Mouse (Mus musculus) layer of hippocampus, adult 8-10 months (tissue): ENCODE results near the gene Maf. TPM values are rescaled to one million over a fixed set of nuclear protein-coding genes. Genes with fewer than 3 reads are reported as not detected.
A peak's percentile ranks its signal among the peaks of the same experiment; 100 is the strongest.

Experiments
- DNase-seq, 2 experiments: peaks; one replicate each; pipeline ENCODE4 v3.0.0; 2022; ENCODE audit warnings: low spot score in 2 of 2
- total RNA-seq, 4 experiments: library from RNA; stranded (reverse); gene quantifications; 2 replicates each; pipeline ENCODE4 v1.2.4; 2022

Gene Maf
- total RNA-seq, result 10 to 100 TPM; 16.0 to 20.7 (median 18.6) TPM

- peak; percentile 63 to 65 for DNase-seq
Observed at GRCm38 (mm10) chr8:115707731-115708590, at the start of gene Maf. TSS of gene Maf (minus strand) at chr8:115707794.

- DNase-seq, result no peak
Observed at GRCm38 (mm10) chr8:115756965-115757364, 49.4 kb upstream of the Maf start.

GRCm38 (mm10) chr8:115756027-115756426 is 48.4 kb upstream of the Maf start:
- no peak for DNase-seq

GRCm38 (mm10) chr8:115754694-115755093 is 47.1 kb upstream of the Maf start:
- no peak for DNase-seq

DNA sequence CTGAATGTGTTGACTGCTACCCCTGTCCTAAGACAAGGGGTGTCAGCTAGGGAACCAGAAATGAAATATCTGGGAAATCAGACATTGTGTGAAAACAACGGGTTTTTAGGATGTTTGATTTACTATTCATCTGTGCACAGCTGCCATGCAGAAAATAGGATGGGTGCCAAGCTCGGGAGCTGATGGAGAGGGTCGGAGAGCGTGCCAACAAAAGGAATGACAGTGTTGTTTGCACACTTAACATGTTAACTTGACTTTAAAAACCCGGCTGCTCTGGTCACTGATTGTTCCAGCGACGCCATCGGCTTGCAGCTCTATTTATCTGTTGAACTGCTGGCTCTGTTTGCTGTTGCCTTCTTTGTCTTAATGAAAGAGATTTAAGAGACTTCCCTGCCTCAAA is 46.2 kb upstream of the Maf start:
- no peak for DNase-seq

GRCm38 (mm10) chr8:115747426-115747825 is 39.8 kb upstream of the Maf start:
- no peak for DNase-seq

DNA sequence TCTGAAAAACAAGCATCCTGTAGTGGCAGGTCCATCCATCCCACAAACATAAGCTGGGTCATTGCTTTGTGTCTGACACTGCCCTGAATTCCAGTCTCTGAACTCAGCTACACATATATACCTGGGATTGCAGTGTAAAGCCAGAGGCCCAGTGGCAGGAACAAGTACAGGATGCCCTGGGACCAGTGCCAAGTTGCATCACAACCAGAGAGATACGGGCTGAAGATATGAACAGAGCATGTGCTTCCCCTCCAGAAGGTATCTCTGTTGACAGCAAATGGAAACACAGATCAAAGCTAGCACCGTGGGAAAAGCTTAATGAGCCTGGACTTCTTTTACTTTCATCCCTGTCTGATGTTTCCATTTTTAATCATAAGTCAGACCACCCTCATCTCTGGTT is 38.1 kb upstream of the Maf start:
- DNase-seq, result no peak

DNA sequence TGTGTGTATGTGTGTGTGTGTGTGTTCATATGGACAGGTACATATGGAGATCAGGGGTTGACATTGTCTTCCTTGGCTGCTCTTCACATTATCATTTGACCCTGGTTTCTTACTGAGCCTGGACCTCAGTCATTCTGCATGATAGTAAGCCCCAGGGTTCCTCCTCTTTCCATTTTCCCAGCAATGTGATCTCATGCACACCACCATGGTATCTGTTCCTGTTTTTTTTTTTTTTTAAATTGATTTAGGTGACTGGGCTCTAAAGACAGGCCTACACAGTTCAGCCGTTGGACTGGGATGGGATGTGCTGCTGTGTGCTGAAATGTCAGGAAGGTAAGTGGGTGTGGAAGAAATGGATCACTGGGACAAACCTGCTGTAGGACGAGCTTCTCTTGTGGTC is 35.8 kb upstream of the Maf start:
- no peak for DNase-seq

DNA sequence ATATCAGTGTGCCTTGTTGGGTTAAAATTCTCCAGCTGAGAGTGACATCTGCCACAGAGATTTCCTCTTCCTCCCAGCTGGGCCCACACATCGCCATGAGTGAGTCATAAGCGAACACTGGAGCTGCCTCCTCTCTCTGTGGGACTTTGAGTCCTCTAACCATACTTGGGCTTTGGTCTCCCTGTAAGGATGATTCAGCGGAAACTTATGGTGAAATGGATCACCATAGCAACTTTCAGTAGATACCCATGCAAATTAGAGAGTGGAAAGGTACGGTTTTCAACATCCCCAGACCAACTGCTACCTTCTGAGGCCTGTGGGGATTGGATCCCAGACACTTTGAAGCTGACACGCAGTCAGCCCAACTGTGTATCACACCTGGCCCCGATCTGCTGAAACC is 35.1 kb upstream of the Maf start:
- peak; percentile 11 to 21 for DNase-seq

GRCm38 (mm10) chr8:115741964-115742363 is 34.4 kb upstream of the Maf start:
- no peak for DNase-seq

DNA sequence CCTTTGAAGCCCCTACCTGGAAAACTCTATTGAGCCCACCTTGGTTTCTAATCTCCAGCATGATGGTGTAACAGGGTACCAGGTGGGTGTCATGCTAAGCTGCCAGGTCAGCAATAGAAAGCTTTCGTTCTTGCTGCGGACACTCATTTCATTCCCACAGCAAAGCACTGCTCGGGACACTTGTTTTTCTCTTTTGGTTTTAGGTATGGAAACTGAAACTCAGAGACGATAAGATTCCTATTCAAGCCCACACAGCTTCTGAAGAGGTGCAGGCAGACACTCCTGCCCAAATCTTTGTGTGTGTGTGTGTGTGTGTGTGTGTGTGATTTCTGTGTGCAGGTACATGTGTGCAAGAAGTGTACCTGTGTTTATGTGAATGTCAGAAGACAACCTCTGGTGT is 32.2 kb upstream of the Maf start:
- DNase-seq, result no peak

DNA sequence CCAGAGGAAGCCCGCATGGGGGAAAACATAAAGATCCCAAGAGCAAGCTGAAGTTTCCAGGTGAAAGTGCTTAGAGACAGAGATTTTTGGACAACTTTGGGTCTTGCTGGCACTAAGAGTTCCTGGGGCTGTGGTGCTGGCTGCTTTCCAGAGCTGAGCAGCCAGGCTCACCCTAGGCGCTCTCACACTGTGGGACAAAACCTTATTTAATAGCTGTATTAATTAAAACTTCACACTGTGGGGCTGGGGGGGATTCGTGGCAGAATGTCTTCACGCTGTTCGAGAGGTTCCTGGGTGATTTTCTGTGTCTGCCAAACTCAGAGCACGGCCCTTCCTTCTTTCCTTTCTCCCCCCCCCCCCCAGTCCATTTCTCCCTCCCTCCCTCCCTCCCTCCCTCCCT is 24.8 kb upstream of the Maf start:
- no peak for DNase-seq

DNA sequence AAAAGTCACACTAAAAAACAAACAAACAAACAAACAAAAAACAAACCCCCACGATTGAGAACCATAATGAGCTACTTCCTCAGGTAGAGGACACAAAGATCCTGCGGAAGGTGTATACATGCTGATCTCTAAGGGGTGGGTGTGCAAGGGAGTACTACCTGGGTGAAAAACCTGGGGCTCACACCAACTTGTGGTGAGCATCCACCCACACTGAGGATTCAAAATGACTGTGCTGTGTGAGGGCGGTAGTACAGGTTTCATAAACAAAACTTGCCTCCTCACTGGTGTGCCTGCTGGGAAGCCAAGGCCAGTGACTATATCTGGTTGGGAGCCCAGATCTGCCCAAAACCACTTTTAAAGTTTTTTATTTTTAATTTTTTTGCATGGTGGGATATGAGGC is 19.2 kb upstream of the Maf start:
- DNase-seq, result no peak

GRCm38 (mm10) chr8:115726231-115726630 is 18.6 kb upstream of the Maf start:
- no peak for DNase-seq

DNA sequence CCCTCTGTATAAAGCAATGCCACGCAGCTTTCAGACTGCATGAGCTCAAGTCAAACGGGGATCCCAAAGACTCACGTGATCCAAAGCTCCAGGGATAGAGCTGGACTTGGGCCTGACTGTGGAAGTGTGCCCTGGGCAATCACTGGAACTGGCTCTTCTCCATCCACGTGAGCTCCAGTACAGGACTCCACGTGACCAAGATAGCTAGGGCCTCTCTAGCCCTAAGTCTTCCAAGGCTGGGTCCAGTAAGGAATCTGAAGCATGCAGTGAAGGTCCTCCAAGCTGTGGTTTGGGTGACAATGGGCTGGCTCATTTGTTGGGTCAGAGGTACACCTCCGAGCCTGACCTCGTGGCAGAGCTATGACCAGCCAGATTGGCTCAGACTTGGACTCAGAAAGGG is 11.5 kb upstream of the Maf start:
- no peak for DNase-seq

DNA sequence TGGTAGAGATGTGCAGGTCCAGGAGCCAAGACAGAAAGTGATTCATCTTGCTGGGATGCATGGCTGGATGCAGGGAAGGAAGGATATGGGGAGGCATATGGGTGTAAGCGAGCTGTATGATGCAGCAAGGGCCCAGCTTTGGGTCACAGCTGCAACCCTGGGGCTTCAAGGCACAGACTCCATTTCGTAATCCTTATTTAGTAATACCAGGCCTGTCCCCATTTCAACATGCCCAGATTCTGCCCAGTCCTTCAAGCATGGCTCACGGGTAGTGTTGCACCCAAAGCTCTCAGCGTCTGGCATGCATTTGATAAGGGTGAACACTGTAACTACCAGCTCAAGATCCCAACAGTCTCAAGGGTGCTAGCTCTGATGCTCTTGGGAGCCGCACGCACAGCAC is 11.0 kb upstream of the Maf start:
- DNase-seq, result no peak

GRCm38 (mm10) chr8:115715262-115715661 is 7.7 kb upstream of the Maf start:
- no peak for DNase-seq

DNA sequence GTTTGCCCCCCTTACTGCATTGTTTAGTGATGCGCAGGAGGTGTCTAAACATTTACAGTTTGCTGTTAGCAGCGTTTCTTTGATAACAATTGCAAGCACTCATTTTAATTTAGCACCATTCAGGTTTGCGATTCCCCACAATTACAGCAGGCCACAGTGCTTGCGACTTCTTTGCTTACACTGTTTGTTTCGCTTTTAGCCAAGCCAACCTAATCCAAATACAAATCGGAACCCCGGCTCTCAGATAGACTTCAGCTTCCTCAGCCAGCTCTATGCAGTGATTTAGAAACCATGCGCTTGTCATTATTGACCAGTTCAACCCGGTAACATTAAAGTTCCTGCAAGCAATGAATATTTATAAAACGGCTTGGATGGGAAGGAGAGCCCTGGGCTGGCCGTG is 3.5 kb upstream of the Maf start:
- no peak for DNase-seq

DNA sequence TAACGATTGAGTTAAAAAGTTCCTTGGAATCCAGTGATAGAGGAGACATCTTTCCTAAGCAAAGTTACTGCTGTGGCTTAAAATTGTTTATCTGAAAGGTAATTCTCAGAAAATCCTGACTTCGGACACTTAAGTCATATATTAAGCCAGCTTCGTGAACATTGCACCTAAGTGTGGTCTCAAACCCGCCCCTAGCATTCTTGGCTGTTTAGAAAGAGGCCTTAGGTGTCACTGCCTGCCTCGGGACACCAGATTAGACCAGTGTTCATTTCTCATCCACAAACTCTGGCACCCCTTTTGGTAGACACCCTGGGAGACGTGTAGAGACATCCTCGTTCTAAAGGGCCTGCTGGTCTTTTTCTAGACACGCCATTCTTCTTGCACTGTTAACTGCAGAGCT is 2.3 kb upstream of the Maf start:
- no peak for DNase-seq

DNA sequence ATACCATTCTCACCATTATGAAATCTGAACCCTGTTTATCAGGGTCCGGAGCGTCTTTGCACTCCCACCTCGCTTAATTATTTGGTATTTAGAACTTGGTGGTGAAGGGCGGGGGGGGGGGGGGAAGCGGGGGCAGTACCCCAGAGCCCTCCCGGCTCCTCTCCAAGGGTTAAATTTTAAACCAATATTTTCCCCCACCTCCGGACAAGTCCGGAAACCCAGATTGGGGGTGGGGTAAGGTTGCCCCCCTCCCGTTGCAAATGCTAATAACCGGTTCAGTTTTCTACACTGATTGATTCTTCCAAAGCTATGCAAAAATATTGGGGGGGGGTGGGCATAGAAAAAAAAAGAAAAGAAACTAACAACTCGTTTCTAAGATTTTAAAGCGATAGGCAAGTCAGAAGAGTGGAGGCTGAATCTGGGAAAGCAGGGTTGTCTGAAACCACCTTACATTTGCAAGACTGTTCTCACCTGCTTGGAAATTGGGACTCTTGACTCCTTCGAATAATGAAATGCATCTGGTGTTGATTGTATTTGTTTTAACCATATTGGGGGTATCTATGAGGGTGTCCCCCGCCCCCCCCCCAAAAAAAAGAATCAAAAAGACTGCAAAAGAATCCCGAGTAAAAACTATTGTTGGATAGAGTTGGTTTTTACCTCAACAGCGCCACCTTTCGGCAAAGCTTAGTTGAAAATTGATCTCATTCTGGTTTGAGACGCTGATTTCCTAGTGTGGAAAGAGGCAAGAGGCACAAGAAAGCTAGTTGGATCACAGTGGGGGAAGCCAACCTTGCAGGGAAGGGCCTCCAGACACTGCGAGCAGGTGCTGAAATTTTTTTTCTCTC is 1.6 kb upstream of the Maf start:
- peak; percentile 52 to 80 for DNase-seq

DNA sequence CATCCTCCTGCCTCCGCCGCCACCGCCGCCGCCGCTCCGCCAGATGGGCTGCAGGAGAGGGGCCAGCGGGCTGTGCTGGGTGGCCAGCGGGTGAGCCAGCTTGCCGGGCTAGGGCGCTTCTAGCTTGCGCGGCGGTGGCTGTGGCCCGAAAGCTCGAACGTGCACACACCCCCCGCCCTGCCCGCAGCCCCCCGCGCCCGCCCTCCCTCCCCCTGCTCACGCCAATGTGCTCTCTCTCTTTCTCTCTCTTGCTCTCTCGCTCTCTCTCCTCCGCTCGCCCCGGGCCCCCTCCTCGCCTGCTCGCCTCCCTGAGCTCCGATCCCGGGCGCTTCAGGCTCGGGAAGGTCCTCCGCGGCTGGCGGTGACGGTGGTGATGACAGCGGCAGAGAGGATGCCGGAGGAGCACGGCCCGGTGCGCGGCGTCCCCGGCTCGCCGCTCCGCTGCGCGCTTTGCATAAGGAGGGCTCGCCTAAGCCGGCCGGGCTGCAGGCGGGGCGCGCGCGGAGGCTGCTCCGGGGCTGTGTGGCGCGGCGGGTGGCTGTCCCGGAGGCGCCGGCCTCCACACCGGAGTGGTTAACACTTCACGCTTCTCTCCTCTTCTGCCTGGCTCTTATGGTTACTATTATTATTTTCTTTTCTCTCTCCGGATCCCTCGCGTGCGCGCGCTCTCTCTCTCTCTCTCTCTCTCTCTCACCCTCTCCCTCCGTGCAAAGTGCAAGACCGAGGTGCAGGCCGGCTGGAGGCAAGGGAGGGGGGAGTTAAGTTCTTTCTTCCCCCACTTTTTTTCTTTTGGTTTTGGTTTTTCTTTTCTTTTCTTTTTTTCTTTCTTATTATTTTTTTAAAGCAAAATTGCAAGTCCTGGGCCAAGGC is 498 bp downstream of the Maf start:
- peak; percentile 6 to 17 for DNase-seq
